Mouse (Mus musculus) layer of hippocampus, adult 11-12 months (tissue): ENCODE measurements at regions not wholly inside any gene's neighbourhood (a gene's known extent, or its start where the extent isn't known, plus 50 kb on each side); places are given as distances from the start of the nearest gene placed in this dataset.

Source experiments
- DNase-seq: peaks from one replicate; pipeline ENCODE4 v3.0.0; 2022; ENCODE audit warnings: low spot score

DNA sequence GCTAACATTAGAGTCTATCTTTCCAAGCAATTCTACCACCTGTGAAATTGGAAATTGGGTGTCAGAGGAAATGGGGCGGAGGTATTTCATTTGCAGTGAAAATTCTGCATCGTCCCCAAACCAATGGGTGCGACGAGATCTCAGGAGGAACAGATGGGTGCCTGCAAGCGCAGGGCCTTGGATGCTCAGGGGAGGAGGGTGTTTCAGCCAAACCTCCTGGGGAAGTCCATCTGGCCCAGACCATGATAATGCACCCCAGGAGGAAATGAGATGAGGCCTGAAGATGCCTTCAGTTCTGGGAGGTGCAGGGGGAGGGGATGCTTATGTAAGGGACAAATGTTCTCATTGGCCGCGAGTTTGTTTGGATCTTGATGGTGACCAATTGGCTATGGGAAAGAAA lies 205.9 kb upstream of the Dynlrb2 start:
- DNase-seq, result no peak

- no peak for DNase-seq
These were observed 214.0 kb upstream of the Dynlrb2 start for GRCm38 (mm10) chr8:116290671-116291245.

- no peak for DNase-seq
These were observed 215.5 kb upstream of the Dynlrb2 start for GRCm38 (mm10) chr8:116289237-116289636.

DNA sequence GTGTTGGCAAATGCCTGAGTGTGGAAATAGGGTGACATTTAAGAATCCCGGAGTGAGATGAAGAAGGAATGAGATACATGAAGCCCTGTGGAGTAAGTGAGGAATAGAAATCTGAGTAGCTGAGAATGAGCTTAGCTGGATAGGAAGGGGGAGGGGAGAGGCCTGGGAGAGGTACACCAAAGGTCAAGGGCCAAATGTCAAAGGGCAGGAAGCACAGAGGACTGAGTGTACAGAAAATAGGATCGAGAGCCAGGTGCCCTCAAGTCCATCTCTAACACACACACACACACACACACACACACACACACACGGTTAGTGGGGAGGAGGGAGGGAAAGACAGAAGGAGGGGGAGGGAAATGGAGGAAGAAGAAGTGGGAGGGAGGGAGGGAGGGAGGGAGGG lies 220.8 kb upstream of the Dynlrb2 start:
- DNase-seq, result no peak

GRCm38 (mm10) chr8:116282341-116282740 lies 222.4 kb upstream of the Dynlrb2 start:
- no peak for DNase-seq

DNA sequence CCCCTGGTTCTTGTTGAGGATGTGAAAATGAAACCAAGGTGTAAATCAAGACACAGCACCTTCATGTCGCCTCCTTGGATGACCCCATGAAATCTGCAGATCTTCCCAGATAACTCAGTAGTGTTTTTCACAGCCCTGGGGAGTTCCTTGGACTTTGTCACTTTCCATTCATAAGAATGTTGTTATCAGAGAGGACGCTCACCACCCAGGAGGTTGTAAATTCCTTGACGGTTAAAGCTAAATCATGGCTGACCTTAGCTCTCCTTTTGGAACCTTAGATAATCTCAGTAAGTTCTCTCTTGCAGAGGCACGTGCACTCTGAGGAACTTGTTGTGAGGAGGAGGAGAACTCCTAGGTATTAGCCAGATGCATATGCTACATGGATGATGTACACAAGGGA lies 229.8 kb upstream of the Dynlrb2 start:
- DNase-seq, result no peak

DNA sequence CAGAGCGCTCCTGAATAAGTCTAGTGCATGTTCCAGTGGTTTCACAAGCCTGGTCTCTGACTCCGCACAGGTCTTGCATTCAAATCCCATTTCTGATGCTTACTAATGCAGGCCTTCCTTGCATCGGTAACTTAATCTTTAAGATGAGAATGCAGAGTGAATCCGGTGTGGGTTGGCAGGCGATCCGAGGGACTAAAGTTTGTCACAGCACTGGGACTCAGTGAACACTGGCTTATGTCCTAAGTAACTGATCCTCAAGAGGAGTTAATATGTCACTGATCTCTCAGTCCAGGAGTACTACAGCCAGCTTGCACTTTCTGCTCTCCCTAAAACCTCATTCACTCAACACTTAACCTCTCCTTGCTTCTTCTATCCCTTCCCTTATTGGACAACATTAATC lies 233.5 kb upstream of the Dynlrb2 start:
- DNase-seq, result no peak

DNA sequence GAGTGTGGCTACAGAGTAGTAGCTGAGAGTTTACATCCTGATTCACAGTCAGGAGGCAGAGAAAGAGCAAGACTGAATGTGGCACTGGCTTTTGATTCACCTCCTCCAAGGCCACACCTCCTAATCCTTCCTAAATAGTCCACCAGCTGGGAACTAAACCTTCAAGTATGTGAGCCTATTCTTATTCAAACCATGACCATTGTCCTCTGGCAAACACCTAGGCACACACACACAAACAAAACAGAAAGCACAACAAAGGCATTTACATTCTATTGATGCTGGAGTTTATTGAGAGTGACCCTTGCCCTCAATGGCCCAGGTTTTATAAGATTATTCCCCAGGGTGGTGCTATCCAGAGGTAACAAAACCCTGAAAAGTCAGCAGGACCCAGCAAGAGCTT lies 235.4 kb upstream of the Dynlrb2 start:
- no peak for DNase-seq

DNA sequence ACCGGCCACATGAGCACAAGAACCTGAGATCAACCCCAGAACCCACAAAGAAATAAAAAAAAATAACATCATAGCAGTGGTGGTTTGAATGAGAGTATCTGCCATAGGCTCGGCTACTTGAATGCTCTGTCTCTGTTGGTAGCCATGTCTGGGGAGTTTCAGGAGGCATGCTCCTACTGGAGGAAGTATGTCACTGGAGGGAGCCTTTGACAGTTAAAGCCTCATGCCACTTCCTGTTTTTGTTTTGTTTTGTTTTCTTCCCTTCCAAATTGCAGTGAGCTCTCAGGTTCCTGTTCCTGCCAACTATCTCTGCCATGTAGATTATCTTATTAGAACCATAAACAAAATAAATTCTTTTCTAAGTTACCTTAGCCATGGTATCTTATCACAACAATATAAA lies 236.1 kb upstream of the Dynlrb2 start:
- DNase-seq, result no peak

GRCm38 (mm10) chr8:116268161-116268560 lies 236.6 kb upstream of the Dynlrb2 start:
- DNase-seq, result peak; percentile 11

DNA sequence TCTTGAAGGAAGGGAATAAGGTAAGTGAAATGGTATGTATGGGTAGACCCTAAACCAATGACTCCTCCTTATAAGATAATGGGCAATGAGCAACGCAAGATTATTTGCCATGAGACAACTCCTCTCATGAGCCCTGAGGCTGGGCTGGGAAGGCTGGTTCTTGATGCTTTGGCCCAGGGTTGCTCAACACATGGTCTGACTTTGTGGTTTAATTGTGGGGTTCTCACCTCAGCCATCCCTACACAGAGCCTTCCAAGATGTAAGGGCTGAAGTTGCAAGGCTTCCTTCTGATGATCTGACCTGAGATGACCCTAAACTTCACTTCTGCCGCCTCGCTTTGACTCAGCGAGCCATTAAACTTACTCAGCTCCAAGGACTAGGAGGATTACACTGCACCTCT lies 237.8 kb upstream of the Dynlrb2 start:
- DNase-seq, result no peak

- DNase-seq, result no peak
These were observed 239.2 kb upstream of the Dynlrb2 start for GRCm38 (mm10) chr8:116265591-116265990.

DNA sequence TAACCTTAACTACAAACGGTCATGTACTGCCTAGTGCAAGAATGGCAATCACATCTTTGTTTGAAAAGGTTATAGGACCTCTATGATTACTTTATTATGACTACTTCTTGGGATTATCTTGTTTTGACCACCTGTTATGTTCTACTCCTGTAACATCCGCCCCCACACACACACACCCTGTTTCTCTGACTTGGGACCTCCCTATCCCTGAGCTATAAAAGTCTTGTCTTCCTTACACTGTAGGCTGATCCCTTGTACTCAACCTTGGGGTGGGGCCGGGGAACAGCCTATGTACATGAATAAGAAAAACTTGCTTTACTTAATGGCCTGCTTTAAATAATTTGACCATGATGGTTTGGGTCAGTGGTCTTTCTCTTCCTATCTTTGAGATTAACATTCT lies 240.7 kb upstream of the Dynlrb2 start:
- DNase-seq, result no peak

GRCm38 (mm10) chr8:116261286-116261685 lies 243.5 kb upstream of the Dynlrb2 start:
- DNase-seq, result no peak

- no peak for DNase-seq
These were observed 249.4 kb upstream of the Dynlrb2 start for GRCm38 (mm10) chr8:116255398-116255797.

DNA sequence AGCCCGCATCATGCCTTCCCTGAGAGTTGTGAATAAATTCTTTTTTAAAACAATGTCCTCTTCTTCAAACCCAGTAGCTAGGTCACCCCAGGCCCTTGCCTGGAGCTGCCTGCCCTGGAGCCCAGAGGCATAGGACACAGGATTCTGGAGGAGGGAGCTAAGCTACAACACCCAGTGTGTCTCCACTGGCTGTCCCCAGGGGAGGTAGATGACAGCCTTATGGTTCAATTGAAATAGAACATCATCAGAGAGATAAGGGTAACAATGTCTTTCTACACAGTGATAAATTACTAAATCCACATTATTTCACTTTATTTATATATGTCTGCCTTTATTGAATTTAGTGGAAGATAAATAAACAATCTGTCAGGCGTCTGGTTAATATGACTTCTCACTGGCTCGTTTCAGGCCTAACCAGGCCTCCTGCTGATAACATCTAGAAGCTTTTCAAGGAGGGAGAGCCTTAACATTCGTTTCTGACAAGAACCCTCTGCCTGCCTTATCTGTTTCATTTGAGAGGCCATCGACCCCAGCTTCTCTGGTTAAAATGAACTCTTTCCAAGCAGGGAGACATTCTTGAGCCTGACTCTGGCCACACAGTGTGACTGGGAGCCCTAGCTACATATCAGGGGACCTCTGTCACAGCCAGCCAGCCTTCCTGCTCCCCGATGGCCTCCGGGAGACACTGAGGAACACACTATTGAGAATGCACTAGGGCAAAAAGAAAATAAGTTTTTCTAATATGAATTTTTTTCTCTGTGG lies 252.1 kb upstream of the Dynlrb2 start:
- no peak for DNase-seq

GRCm38 (mm10) chr8:116248398-116248797 lies 256.4 kb upstream of the Dynlrb2 start:
- DNase-seq, result no peak

- no peak for DNase-seq
These were observed 261.3 kb upstream of the Dynlrb2 start for GRCm38 (mm10) chr8:116243493-116243892.

DNA sequence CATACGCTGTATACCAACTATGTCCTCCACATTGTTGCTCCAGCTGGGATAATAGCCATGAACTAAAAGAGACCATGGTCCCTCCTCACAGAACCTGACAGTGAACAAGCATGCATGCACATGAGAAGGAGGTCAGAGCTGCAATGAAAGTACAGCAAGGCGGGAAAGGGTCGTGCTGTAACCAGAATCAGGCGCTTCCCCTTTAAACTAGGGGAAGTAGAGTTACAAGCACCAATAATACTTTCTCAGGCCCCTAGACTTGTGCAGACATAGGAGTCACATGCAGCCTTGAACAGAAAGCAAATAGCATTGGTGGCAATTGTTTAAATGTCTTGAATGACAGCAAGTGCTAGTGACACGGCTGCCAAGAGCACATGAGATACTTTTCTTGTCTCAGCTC lies 261.8 kb upstream of the Dynlrb2 start:
- DNase-seq, result no peak

- no peak for DNase-seq
These were observed 262.9 kb upstream of the Dynlrb2 start for GRCm38 (mm10) chr8:116241987-116242242.

GRCm38 (mm10) chr8:116241146-116241986 lies 263.4 kb upstream of the Dynlrb2 start:
- no peak for DNase-seq

- no peak for DNase-seq
These were observed 266.1 kb upstream of the Dynlrb2 start for GRCm38 (mm10) chr8:116238670-116239069.

DNA sequence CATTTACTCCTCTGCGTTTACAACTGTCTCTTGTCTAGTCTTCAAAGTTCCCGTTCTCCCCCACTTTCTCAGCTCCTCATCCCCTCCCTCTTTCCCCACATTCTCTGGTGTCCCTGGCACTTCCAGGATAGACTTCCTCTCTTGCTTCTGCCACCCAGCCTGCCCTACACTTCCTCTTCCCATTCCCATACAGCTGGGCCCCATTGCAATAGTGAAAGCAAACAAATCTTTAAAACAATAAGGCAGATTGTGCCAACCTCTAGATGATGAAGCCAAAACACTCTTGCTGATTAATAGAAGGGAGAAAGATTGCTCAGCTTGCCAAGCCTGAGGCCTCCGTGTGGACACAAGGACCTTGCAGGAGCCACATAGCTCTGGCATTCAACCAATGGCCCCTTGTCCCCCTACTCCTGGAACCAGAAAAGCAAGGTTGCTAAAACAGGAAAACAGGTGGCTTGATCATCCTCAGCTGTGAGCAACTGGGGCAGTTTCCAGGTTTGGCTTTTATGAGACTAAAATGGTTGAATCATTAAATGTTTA lies 267.1 kb upstream of the Dynlrb2 start:
- DNase-seq, result peak; percentile 21
